Mouse (Mus musculus) liver, embryonic 14.5 days (tissue): ENCODE measurements around the gene Gm20458. TPM values are rescaled to one million over a fixed set of nuclear protein-coding genes. Genes with fewer than 3 reads are reported as not detected.

Source experiments
- ATAC-seq: fragments of 200-750 bp; cut with Nextera tagmentation; 2 replicates; pipeline ENCODE4 v1.8.0; 2017; ENCODE audit warnings: moderate number of reproducible peaks, mild to moderate bottlenecking, moderate library complexity; ENCODE audit not compliant: insufficient read depth
- DNase-seq, 3 experiments: peaks; one replicate each; pipeline ENCODE4 v3.0.0-alpha.2; 2012 to 2013; ENCODE audit warnings: low read depth in 3 of 3, low spot score in 3 of 3
- H3K27ac ChIP-seq: fragments of 300-500 bp; sonication (generic); 2 replicates; pipeline ENCODE4 v1.5.1; 2014; ENCODE audit warnings: moderate library complexity, mild to moderate bottlenecking, control low read depth, inconsistent platforms
- H3K27me3 ChIP-seq: fragments of 300-500 bp; sonication (generic); 2 replicates; pipeline ENCODE4 v1.6.1; 2014; ENCODE audit warnings: mild to moderate bottlenecking, low read length, moderate library complexity; ENCODE audit not compliant: control insufficient read depth, insufficient read depth
- H3K36me3 ChIP-seq: fragments of 300-500 bp; sonication (generic); replicated peaks from 2 replicates; pipeline ENCODE4 v1.6.1; 2014; ENCODE audit warnings: low read depth; ENCODE audit not compliant: control insufficient read depth, insufficient read depth
- H3K4me1 ChIP-seq, 2 experiments: fragments of 200-500 bp in 1 of 2; fragments of 300-500 bp in 1 of 2; sonication (generic) in 1 of 2; replicated peaks; 2 replicates each; pipeline ENCODE4 v1.6.1; 2012 to 2014; ENCODE audit warnings: antibody characterized with exemption in 1 of 2, inconsistent platforms in 1 of 2, low read length in 1 of 2; ENCODE audit not compliant: control insufficient read depth in 2 of 2, insufficient read depth in 2 of 2
- H3K4me2 ChIP-seq: fragments of 300-500 bp; sonication (generic); 2 replicates; pipeline ENCODE4 v1.6.1; 2014; ENCODE audit warnings: low read depth, mild to moderate bottlenecking, control low read depth, moderate library complexity
- H3K4me3 ChIP-seq, 2 experiments: fragments of 200-500 bp in 1 of 2; fragments of 300-500 bp in 1 of 2; sonication (generic) in 1 of 2; 2 replicates each; pipeline ENCODE4 v1.5.1; 2012 to 2014; ENCODE audit warnings: low read depth in 2 of 2, low read length in 2 of 2, mild to moderate bottlenecking in 2 of 2, control low read depth in 1 of 2, inconsistent platforms in 1 of 2, moderate library complexity in 1 of 2; ENCODE audit not compliant: insufficient read depth in 1 of 2
- H3K9ac ChIP-seq: fragments of 300-500 bp; sonication (generic); replicated peaks from 2 replicates; pipeline ENCODE4 v1.6.1; 2014; ENCODE audit warnings: mild to moderate bottlenecking, control low read depth, moderate library complexity
- H3K9me3 ChIP-seq: fragments of 300-500 bp; sonication (generic); 2 replicates; pipeline ENCODE4 v1.6.1; 2016; ENCODE audit warnings: low read length, mixed read lengths; ENCODE audit not compliant: control insufficient read depth
- CTCF ChIP-seq: IDR thresholded peaks from 2 replicates; pipeline ENCODE4 v1.5.1; 2016; ENCODE audit warnings: antibody characterized with exemption, low read depth, control low read depth
- EP300 ChIP-seq: IDR thresholded peaks from 2 replicates; pipeline ENCODE4 v1.6.1; 2016; ENCODE audit warnings: antibody characterized with exemption, low read depth
- WGBS: fragments of 180-500 bp; shearing (Covaris S2); extraction: QIAGEN DNeasy Blood & Tissue Kit; methylation state at CpG from one replicate; pipeline ENCODE4 v1.1.7; 2014; ENCODE audit not compliant: insufficient replicate concordance; 5-methylcytosine and 5-hydroxymethylcytosine counted together
- polyA plus RNA-seq, 2 experiments: library from polyadenylated mRNA; depleted of rRNA in 1 of 2; stranded (reverse) in 1 of 2; unstranded in 1 of 2; fragments of >200 nt; fragmentation: Nextera tagmentation in 1 of 2; extraction: Ambion mirVana in 1 of 2; gene quantifications; 2 replicates each; pipeline versions ENCODE4 v1.2.1 to v1.2.3; 2012 to 2014

The Gm20458 gene
- polyA plus RNA-seq, 2 experiments: 0.13 to 1.9 TPM

DNA sequence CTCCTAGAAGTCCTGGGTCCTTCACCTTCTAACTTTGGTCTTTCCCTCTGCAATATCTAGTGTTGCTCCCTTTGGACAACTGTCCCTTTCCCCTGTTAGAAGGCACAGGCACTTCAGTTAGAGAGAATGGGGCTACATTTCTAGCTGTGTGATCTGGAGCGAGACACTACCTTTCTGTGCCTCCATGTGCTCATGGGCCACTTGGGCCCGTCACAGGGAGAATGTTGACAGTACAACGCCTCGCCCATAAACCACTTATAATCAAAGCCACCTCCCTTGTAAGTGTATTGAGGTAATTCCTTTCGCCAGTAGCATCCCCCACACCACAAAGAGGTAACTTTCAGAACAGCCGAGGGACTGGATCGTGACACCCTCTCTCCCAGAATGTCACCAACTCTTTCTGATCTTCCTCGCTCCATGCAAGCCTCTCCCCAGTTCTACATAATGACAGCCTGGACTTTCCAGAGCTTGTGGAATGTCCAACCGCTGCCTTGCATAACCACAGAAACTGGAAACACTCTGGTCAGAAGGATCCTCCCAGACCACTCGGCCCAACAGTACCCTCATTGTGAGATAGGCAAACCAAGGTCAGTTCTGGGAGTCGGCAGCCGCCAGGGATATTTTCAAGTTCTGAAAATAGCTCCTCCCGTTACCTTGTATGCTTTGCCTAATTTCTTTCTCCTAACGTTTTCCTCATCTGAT is 11.3 kb upstream of the Gm20458 start:
- TF ChIP-seq EP300 (no peak), CTCF (no peak)
- Histone ChIP-seq H3K27me3 (peaks cover 3% of the 10 kb centered on the region; the same call in 1 of the 2 replicates), H3K27ac (no peak overlapping the region), H3K36me3 (no peaks in the 10 kb centered on the region), H3K9me3 (no peaks in the 10 kb centered on the region), H3K9ac (no peak overlapping the region), H3K4me2 (no peak overlapping the region), H3K4me1 (peaks cover 0 to 3% of the 10 kb centered on the region in 2 experiments; a peak in 2 of 4 replicates), H3K4me3 (no peak overlapping the region)
- WGBS: 67% methylated on average over 14 of the region's 14 CpGs
- ATAC-seq: no peak
- no peak for DNase-seq

DNA sequence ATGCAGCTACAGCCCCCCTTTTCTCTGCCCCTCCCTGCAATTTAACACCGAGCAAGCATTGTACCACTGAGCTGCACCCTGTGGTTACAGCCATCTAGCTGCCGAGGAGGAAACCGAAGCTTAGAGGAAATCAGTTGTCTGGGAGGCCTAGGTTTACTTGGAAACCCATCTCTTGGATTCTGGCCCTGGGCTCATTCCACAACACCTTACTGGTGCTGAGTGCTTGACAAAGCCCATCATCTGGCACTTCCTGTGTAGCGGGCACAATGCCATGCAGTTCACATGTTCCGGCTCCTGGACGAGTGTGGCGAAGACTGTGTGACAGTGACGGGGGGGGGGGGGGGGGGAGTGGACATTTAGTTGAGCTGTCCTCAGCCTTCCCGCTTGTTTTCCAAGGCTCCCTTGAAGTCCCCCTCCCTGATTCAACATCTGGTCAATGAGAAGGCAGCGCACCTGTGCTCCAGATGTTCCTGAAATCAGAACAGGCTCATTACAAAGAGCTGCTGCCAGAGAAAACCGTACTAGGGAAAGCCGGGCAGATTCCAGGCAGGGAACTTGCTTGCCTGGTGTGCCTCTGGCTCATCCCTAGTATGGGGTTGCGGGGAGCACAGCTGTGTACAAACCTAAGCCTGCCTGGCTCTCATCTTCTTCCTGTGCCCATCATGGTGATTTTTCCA is 8.6 kb upstream of the Gm20458 start:
- Histone ChIP-seq H3K9ac (no peak overlapping the region), H3K27me3 (no peaks in the 10 kb centered on the region), H3K9me3 (no peaks in the 10 kb centered on the region), H3K36me3 (no peaks in the 10 kb centered on the region), H3K4me2 (no peak overlapping the region), H3K27ac (no peak overlapping the region), H3K4me3 (no peak overlapping the region), H3K4me1 (peaks cover 0 to 8% of the 10 kb centered on the region in 2 experiments; a peak in 1 of 4 replicates)
- no peak for ATAC-seq
- TF ChIP-seq EP300 (no peak), CTCF (no peak)
- WGBS: 54% methylated on average over 11 of the region's 13 CpGs
- no peak for DNase-seq

- WGBS: 61% methylated on average over 14 of the region's 14 CpGs
- no peaks in the 10 kb centered on the region for H3K36me3 ChIP-seq
These were observed 7.6 kb upstream of the Gm20458 start for GRCm38 (mm10) chr2:164453047-164453757.

DNA sequence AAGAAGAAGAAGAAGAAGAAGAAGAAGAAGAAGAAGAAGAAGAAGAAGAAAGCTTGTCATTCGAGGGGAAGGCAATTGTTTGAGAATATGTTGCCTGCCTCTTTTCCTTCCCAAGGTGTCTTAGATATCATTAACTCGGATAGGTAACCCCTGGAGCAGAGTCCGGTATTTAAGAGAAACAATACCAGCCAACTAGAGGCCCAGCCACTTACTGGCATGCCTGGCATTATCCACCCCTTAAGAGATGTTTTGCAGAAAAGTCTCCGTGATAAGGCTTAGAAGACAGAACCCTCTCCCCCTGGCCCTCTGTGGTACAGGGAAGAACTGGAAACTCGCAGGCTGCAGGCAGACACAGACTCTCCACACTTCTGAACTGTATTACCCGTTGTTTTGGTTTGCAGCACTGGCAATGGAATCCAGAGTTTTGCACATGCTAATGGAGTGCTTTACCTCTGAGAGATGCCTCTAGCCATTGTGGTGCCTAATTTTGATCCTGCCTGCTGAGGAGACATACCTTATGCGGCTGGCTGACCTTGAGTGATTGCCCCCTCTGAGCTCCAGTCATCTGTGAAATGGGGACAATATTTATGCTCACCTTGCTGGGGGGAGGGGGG is 6.8 kb upstream of the Gm20458 start:
- Histone ChIP-seq H3K9ac (no peak overlapping the region), H3K36me3 (no peaks in the 10 kb centered on the region), H3K4me2 (no peak overlapping the region), H3K4me1 (peaks cover 0 to 8% of the 10 kb centered on the region in 2 experiments; a peak in 1 of 4 replicates), H3K27me3 (no peaks in the 10 kb centered on the region), H3K9me3 (no peaks in the 10 kb centered on the region), H3K4me3 (no peak overlapping the region), H3K27ac (no peak overlapping the region)
- no peak for ATAC-seq
- WGBS: 51% methylated on average over 7 of the region's 7 CpGs
- no peak for DNase-seq
- TF ChIP-seq EP300: no peak
- no peak for TF ChIP-seq CTCF

More at GRCm38 (mm10) chr2:164453047-164453757, 7.6 kb upstream of the Gm20458 start:
- H3K4me1 ChIP-seq: peaks cover 0 to 8% of the 10 kb centered on the region in 2 experiments; a peak in 1 of 4 replicates
- TF ChIP-seq CTCF (no peak), EP300 (no peak)
- ATAC-seq (no peak), DNase-seq (no peak)
- H3K27me3 ChIP-seq: no peaks in the 10 kb centered on the region
- H3K4me2 ChIP-seq: no peak overlapping the region
- no peak overlapping the region for H3K9ac ChIP-seq
- no peaks in the 10 kb centered on the region for H3K9me3 ChIP-seq
- no peak overlapping the region for H3K4me3 ChIP-seq
- no peak overlapping the region for H3K27ac ChIP-seq
